Mouse (Mus musculus) urinary bladder, adult 2 months (tissue): ENCODE measurements around the gene Ppm1j. TPM values are rescaled to one million over a fixed set of nuclear protein-coding genes. Genes with fewer than 3 reads are reported as not detected.
"Not testable (repeated sequence)": the region's sequence is repeated elsewhere in the genome, so short reads cannot be mapped to it uniquely, and the experiment has no call there.

ENCODE experiments used
- DNase-seq: peaks from one replicate; pipeline ENCODE4 v3.0.0; 2022; ENCODE audit warnings: low spot score
- polyA plus RNA-seq: library from polyadenylated mRNA; depleted of rRNA; stranded (reverse); fragments of >200 nt; gene quantifications from 2 replicates; pipeline ENCODE4 v1.2.3, GENCODE M21; 2012; rRNA removed

Gene Ppm1j
- polyA plus RNA-seq = 2.1 and 2.2 TPM in 2 replicates

GRCm38 (mm10) chr3:104780561-104781420 lies at the start of gene Ppm1j:
TSS of gene Ppm1j (plus strand) at chr3:104781056.
- DNase-seq = no peak

- DNase-seq = no peak
Observed at GRCm38 (mm10) chr3:104732907-104733306, 47.9 kb upstream of the Ppm1j start.

- no peak for DNase-seq
Observed at GRCm38 (mm10) chr3:104734654-104735053, 46.2 kb upstream of the Ppm1j start.

GRCm38 (mm10) chr3:104741954-104742353 lies 38.9 kb upstream of the Ppm1j start:
- DNase-seq = no peak

GRCm38 (mm10) chr3:104743161-104743560 lies 37.7 kb upstream of the Ppm1j start:
- DNase-seq = no peak

- no peak for DNase-seq
Observed at GRCm38 (mm10) chr3:104743864-104744263, 37.0 kb upstream of the Ppm1j start.

- DNase-seq = not testable (repeated sequence)
Observed at GRCm38 (mm10) chr3:104752845-104753244, 28.0 kb upstream of the Ppm1j start.

GRCm38 (mm10) chr3:104758406-104758805 lies 22.4 kb upstream of the Ppm1j start:
- peak; percentile 52 for DNase-seq

- no peak for DNase-seq
Observed at GRCm38 (mm10) chr3:104758869-104759268, 22.0 kb upstream of the Ppm1j start.

GRCm38 (mm10) chr3:104762103-104762863 lies 18.6 kb upstream of the Ppm1j start:
- not testable (repeated sequence) for DNase-seq

- DNase-seq = no peak
Observed at GRCm38 (mm10) chr3:104765021-104765420, 15.8 kb upstream of the Ppm1j start.

GRCm38 (mm10) chr3:104767141-104767540 lies 13.7 kb upstream of the Ppm1j start:
- DNase-seq = no peak

GRCm38 (mm10) chr3:104767716-104768115 lies 13.1 kb upstream of the Ppm1j start:
- no peak for DNase-seq

GRCm38 (mm10) chr3:104769135-104769534 lies 11.7 kb upstream of the Ppm1j start:
- no peak for DNase-seq

- no peak for DNase-seq
Observed at GRCm38 (mm10) chr3:104770035-104770434, 10.8 kb upstream of the Ppm1j start.

- no peak for DNase-seq
Observed at GRCm38 (mm10) chr3:104770918-104771317, 9.9 kb upstream of the Ppm1j start.

GRCm38 (mm10) chr3:104771460-104771859 lies 9.4 kb upstream of the Ppm1j start:
- no peak for DNase-seq

GRCm38 (mm10) chr3:104773301-104773700 lies 7.6 kb upstream of the Ppm1j start:
- DNase-seq = no peak

GRCm38 (mm10) chr3:104777342-104777741 lies 3.5 kb upstream of the Ppm1j start:
- DNase-seq = no peak

- no peak for DNase-seq
Observed at GRCm38 (mm10) chr3:104779949-104780348, 907 bp upstream of the Ppm1j start.

GRCm38 (mm10) chr3:104781471-104781903 lies 631 bp downstream of the Ppm1j start, which contains the start of gene Fam19a3:
TSS of gene Fam19a3 (minus strand) at chr3:104781840.
- DNase-seq = no peak

- no peak for DNase-seq
Observed at GRCm38 (mm10) chr3:104782061-104782681, 1.3 kb downstream of the Ppm1j start.
